Mouse (Mus musculus) right cerebral cortex, postnatal 4 days (tissue): ENCODE data around the gene Hdac9.

ENCODE experiments used
- DNase-seq: peaks from one replicate; pipeline ENCODE4 v3.0.0-alpha.2; 2022

Hdac9 gene

DNA sequence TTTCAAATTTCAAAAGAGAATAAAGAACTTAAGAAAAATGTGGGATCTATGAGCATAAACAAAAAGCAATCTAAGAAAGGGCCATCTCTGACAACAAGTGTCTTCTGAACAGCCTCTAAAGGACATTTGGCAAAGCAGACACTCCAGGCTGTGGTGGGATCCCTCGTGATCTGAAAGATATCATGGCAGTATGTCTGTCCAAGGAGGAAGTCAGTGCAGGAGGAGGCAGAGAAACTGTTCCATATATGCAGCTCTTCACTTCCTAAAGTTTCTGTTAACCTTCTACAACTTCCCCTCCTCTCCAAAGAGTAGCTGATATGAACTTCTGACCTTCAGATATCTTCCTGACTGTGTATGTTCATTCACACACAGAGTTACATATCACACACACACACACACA is 220.2 kb downstream of the Hdac9 start:
- no peak for DNase-seq

DNA sequence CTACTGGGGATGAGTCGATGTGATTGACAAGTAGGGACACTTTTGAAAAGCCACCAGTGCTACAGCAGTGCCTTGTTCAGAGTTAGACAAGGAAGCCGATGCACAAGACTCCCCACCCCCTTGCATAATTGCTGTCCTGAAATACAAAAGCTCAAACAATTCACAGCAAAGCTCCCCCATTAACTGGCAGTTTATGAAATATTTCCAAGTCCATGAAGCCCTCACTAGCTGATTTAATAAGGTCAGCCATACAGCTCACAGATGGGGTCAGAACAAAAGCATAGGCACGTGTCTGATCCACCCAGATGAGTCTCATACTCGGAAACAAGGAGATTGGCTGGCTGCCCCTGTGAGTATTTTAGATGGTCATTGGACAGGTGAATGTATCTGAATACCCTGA is 228.0 kb downstream of the Hdac9 start:
- no peak for DNase-seq

DNA sequence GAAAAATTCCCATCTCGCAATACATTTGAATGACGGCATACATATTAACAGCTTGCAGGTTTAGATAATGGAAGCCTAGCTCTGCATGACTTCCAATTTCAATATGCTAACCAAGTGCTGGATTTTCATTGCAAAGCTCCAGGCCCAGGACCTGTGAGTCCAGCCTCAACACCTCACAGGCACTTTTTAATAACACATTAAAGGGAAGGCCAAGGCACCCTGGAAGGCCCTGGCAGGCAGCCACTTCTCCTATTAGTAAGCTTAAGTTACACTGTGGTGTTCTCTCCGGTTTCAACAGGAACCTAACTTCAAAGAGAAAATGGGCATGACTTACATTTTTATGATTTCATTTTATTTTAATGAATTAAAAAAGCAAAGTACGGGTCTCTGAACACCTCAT is 233.5 kb downstream of the Hdac9 start:
- DNase-seq = peak; percentile 14

DNA sequence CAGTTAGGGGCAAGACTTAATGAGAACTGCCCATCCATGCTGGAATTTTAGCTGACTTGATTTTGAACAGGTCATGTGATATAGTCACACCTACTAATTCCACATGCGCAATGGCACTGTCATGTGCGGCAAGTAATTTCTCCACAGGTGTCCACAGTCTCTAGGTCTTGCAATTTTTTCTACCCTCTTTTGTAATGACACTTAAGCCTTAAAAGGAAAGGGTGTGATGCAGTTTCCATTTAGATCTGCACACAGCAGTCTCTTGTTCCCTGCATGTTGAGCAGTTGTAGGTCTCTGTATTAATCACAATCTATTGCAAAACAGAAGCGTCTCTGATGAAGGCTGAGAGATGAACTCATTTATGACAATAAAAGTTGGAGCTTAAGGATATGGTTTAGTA is 234.2 kb downstream of the Hdac9 start:
- DNase-seq = no peak

DNA sequence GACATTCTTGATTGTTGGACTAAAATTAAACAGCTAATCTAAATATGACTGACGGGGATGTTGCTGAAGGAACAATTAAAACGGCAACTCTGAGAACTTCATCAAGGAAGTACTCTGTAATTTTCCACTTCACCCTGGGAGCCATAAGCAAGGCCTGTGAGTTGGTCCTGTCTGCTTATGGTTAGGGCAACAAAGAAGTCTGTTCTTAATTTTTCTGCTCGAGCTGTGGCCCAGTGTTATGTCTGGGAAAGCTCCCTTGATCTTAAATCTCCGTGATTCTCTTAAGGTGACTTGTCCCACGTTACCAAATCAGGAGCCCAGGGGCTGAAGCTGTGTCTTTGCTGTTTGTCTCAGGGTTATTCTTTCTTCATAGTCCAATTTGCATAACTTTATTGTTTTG is 236.3 kb downstream of the Hdac9 start:
- no peak for DNase-seq

DNA sequence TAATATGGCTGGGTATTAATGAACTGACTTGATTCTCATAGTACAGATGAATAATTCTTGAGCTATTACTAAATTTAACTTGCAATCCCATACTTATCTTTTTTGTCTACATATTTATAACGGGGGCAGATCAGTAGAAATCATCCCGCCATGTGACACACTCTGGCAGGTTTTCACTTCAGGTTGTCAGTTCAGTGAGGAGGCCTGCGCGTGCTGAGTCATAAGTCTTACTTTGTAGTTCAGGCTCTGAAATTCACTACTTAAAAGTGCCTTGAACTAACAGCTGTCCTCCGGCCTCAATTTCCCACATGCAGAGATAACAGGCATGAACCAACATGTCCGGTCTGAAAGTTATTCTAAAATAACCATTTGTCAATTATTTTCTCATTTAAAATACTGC is 239.8 kb downstream of the Hdac9 start:
- no peak for DNase-seq

DNA sequence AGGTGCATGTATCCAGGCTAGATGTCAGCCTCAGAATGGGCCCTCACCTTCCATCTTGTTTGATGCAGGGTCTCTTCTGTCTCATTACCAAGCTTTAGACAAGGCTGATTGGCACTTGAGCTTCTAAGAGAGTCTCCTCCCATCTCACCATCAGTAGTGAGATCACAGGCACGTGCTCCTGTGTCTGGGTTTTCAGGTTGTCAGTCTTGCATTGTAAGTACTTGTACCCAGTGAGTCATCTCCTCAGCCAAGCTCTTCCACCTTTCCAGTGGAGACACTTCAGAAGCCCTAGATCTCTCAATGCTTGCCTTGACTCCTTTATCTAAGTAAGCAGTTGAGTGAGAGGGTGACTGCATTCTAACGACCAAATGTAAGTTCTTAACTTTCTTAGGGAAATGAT is 242.7 kb downstream of the Hdac9 start:
- no peak for DNase-seq

DNA sequence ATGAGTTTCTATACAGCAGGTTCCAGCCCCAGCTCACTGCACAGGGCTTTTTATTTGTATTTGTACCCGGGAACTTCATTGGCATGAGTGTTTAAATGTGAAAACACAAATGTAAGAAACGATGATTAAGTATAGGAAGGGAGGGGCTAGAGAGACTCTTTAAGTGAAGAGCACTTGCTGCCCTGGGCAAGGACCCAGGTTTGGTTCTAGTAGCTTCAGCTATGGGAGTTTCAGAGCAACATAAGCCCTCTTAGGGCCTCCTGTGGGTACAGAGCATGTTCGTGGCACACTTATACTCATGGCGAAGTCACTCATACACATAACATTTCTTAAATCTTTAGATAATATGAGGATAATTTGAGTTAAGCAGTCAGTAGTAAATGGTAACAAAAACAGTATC is 243.4 kb downstream of the Hdac9 start:
- DNase-seq = no peak

DNA sequence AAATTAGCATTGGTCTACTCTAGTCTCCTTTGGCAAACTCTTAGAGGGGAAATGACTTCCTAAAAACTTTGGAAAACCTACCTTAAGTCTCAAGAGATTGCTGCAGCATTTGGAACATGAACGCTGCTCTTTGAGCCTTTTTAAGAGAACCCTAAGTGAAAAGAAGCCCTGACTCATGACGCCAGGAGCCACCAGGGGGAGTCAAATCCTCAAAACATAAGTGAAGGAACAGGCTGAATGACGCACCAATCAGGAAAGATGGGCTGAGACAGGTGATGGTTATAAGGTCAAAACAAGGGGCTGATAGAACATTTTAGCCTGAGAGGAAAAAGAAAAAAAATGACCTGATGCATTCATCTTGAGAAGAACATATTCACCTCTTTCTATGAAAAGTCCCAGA is 252.1 kb downstream of the Hdac9 start:
- peak; percentile 78 for DNase-seq

DNA sequence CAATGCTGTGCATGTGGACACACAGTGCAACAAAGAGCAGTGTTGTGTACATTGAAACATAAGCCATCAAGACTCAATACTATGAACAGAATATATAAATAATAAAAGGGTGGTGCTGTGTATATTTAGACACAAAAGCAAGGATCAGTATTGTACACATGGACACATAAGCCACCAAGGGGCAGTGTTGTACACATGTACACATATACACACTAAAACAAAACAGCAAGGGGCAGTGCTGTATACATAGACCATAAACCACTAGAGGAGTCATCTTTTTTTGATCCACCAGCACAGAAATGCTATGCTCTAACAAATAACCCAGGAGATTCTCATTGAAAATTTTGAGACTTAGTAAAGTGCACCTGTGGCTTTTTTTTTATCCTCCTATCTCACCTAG is 255.5 kb downstream of the Hdac9 start:
- DNase-seq = no peak

DNA sequence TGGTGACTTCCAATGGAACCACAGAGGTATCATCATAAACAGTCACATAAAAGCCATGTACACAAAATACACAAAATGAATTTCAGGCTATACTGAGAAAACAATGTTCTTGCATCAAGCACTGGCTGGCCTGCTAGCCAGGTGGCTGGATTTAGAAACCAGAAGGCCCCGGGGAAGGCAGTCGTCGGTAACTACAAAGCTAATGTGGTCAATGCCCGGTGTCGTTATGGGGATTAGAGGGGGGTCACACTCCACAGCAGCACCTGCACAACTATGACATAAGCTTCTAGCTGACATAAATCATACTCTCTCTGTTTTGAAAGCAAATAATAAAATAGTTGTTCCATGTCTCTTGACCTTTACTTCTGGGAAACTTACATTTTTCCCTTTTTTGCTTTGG is 256.9 kb downstream of the Hdac9 start:
- DNase-seq = no peak

DNA sequence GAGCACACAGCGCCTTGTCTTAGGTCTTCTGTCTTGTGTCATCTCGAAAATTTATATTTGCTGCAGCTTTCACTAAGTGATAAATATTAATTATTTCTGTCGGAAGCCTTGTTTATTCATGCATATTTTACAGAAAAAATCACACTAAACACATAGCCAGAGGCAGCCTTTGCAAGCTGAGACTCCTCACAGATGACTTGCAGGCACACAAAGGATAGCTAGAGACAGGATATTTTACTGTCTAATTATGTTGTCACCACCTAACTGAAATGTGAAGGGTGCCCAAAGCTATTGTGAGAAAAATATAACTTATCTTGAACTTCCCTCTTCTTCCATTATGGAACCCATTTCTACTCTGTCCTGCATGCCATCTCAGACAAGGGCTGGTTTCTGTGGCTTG is 258.3 kb downstream of the Hdac9 start:
- no peak for DNase-seq

DNA sequence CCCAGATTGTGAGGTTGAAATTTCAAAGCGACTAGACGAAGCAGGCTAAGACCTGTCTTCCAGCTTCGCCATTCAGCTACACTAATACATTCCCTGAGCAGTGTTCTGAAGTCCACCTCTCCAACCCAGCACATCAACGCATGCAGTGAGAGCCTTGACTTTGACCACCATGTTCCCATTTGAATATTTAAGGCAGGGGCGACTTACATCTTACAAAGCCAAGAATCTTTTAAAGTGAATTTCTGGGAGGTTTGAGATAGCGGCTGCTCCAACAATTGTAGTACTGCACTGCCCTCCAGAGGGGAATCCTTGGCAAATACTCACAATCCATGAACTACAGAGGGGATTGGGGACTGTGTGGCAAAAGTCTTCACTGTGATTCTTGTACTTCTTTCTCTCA is 258.8 kb downstream of the Hdac9 start:
- DNase-seq = peak; percentile 51

DNA sequence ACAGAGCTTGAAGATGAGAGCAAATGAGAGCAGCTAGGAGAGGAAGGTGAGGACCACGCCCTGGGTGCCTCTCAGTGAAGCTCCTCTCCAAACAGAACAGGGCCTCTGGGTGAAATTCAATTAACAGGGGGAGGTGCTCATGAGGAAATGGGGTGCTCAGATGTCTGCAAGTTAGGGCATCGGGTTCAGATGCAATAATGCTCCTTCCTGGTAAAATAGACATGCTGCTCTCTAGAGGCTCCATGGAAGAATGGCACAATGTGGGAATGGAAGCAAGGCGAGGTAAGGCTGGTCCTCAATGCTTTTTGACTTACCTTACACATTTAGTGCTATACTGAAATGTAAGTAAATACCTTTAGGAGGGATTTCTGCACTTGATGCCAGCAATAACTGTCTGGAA is 263.3 kb downstream of the Hdac9 start:
- DNase-seq = no peak

DNA sequence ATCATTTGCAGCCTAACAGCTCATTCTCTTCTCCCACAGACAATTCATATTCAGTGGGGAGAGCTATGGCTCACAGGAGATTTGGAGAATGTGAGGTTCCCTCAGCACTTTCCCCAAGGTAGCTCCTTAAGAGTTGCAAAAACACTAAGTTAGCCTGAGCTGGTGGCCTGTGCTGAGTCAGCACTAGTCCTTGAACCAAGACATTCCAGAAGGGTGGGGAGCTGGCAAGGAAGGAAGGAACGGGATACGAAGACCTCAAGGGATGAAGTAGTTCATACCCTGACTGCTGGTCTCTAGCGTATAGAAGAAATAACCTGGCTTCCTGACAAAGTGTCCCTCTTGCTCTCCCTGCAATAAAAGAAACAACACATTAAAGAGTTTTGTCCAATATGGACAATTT is 268.1 kb downstream of the Hdac9 start:
- DNase-seq = no peak

DNA sequence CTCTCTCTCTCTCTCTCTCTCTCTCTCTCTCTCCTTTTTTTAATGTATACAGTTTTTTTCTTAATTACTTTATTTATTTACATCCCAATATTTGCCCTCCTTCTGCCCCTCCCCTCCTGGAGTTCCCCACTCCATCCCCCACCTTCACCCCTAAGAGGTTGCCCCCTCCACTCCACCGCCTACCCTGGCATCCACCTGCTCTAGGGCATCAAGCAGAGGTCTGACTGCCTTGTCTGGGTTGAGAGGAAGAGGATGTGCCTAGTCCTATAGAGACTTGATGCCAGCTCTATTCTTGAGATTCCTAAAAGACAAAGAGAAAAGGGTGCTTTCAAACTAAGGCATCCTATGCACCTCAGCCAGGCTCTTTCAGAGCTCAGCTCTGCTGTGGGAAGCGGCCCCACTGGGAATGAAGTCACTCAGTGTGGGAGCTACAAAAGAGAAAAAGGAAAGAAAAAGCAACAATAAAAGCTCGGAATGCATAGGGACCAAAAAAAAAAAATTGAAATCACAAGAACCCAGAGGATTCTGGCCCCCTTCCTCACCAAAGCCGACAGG is 275.1 kb downstream of the Hdac9 start:
- no peak for DNase-seq

DNA sequence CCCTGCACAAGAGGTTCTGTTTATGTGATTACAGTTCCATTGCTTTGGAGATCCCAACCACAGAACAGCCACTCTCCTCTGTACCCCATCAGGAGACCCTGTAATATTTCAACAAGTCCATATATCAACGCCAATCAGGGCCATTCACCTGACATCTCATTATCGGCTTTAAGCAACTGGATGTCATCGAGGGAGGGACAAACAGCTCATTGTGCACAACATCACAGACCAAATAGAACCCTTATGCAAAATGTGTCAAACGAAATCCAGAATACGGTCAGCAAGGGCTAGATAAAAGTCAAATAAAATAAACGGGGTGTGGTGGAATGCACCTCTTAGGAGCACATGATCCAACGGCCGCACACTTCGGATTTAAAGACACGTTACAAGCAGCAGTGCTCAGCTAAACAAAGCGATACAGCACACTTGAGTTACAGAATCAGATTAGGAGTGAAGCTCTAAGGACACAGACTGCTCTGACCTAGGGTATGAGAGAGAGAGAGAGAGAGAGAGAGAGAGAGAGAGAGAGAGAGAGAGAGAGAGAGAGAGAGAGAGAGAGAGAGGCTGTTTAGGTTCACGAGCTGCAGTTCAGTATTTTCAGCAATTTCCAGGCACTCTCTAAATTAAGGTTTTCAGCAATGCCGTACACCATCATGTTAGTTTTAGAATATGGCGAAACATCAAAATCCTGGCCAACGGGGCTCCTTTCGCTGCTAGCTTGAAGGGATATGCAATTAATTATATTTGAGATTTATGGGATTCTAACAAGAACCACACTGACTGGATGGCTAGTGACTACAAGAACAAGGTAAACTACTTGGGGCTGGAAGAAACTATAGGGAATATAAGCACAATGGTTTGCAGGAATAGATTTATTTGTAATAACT is 279.4 kb downstream of the Hdac9 start:
- DNase-seq = no peak

DNA sequence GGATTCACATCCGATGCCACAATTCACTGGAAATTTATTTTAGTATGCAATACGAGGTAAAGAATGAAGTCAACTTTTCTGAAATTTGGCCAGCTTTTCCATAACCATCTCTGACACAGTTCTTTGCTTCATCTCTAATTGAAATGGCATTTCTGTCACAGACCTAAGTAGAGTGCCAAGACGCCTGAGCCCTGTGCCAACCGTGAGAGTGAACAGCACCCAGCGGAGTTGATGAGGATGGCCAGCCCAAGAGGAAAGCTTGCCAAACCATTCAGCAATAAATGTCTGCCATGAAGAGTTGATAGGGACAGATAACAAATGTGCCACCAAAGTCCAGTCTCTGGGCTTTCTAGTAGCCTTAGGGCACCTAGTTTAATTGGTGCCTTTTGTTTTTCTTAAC is 297.8 kb downstream of the Hdac9 start:
- DNase-seq = no peak

DNA sequence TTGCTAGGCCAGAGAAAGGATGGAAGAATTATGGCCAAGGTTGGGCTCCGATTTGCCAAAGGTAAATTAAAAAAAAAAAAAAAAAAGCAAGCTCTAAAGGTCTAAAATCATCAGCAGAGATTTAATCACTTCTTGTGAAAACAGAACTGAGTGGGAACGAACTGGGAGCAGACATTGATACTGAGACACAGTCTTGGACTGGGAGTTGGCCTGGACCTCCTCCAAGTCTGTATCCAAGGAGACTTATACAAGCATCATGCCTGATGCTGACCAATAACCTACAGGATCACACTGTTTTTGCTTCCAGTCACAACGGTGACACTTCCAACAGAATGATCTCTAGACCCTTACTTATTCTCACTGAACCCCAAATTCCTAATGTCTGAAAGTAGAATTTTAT is 298.6 kb downstream of the Hdac9 start:
- no peak for DNase-seq

DNA sequence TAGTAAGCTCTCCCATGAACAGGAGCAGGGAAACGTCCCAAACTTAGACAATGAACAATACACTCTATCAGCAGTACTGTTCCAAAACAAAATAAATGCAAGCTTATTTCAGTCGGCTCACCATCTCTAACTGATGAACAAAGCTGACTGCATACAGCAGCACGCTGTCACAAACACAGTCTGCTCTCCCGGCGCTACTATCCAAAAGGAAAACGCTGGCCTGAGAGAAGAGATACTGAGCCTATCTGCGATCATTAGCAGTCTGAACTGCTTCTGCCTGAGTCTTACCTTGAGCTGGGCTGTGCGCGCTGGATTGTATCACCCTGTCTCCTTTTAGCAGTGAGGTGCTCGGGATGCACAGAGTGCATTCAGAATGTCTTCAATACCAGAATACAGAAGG is 299.1 kb downstream of the Hdac9 start:
- DNase-seq = no peak

DNA sequence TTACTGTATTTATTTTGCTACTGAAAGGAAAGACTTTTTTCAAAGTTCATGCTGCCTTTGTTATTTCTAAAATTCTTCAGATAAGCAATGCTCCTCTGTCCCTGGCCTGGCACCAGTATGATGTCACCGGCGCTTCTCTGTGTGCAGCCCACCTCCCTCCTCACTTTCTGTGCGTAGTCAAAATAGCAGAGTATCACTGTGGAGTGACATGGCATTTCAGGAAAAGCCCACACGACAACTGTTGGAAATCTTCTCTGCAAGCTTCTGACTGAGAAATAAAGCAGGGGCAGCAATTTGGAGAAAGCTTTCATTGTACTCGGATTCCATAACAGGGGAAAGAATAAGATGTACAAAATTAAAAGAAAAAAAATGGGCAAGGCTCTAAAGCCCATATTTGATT is 302.1 kb downstream of the Hdac9 start:
- DNase-seq = no peak

DNA sequence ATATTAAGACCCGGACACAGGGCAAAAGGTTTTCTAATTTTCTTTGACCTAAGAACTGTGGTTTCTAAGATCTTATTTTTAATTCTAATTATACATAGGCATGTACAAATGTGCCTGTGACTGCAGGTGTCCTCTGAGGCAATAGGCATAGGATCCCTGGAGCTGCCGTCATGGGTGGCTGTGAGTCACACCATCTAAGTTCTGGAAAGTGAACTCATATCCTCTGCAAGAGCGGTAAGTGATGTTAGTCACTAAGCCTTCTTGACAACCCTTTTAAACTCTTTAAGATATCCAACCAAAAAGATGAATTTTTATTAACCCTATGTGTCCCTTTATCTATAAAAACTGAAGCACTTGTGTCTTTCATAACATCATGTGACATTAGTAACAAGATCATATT is 304.4 kb downstream of the Hdac9 start:
- no peak for DNase-seq

DNA sequence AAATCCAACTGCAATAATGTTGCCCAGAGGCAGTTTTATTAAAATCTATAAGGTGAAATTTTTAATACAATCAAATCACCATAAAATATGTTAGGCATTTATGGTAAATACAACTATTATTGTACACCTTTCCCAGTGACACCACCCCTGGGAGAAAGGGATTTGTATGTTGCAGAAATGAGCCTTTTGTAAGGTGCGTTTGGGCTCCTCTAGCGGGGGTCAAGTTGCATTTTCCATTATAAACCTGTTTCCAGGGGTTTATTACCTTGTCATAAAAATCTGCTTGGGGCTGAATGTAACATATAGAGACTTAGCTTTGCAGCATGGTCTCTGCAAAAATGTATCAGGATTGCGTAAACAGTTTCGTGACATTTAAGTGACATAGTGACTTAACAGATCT is 312.4 kb downstream of the Hdac9 start:
- no peak for DNase-seq

DNA sequence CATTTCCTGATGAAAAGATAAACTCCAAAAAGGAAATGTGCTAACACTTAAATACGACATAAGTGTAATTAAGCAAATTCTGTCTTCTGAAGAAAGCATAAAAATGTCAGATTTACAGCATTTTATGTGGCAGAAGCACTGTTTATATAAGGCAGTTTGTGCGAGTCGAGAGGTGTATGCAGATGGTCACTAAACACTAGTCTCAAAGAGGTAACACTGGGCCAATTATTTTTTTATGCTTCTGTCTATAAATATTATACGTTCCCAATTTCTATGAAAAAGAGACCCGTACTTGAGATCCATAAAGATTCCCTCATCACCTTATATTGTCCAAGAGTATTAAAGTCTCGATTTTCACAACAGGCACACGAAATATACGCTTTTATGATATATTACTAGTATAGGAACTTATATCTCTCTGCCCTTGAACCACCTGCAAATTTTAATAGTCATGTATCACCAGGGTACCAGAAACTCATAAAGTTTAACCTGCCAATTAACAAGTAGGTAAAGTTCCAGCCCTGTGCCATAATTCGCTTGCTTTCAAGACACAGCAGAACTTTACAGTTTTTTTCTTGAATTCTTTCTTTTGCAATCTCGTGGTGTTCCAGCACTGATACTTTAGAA is 322.6 kb downstream of the Hdac9 start:
- no peak for DNase-seq

DNA sequence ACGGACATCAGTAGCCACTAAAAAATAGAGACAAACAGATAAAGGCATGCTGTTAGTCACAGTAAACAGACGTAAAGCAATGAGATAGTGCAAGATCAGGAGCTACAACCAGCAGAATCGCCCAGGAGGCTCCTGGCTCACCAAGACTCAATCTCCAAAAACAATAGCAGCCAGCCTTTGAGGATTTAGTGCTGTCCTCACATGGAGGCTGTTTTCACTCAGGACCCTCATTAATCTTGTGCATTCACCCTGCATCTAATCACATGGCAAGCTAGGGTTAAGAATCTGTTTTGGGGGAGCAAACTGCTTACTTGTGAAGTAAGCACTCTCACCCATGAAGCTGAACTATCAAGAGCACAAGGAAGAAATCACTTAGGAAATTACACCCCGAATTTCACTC is 329.7 kb downstream of the Hdac9 start:
- DNase-seq = no peak
